Mouse (Mus musculus) cerebellum, adult 9-11 months (tissue): ENCODE measurements at regions not wholly inside any gene's neighbourhood (a gene's known extent, or its start where the extent isn't known, plus 50 kb on each side); places are given as distances from the start of the nearest gene placed in this dataset.
A peak's percentile ranks its signal among the peaks of the same experiment; 100 is the strongest.

Source experiments
- DNase-seq: peaks from one replicate; pipeline ENCODE4 v3.0.0; 2022

GRCm38 (mm10) chr7:111322901-111323300 lies 240.1 kb upstream of the Eif4g2 start:
- no peak for DNase-seq

- no peak for DNase-seq
These were observed 237.1 kb upstream of the Eif4g2 start for GRCm38 (mm10) chr7:111319917-111320316.

DNA sequence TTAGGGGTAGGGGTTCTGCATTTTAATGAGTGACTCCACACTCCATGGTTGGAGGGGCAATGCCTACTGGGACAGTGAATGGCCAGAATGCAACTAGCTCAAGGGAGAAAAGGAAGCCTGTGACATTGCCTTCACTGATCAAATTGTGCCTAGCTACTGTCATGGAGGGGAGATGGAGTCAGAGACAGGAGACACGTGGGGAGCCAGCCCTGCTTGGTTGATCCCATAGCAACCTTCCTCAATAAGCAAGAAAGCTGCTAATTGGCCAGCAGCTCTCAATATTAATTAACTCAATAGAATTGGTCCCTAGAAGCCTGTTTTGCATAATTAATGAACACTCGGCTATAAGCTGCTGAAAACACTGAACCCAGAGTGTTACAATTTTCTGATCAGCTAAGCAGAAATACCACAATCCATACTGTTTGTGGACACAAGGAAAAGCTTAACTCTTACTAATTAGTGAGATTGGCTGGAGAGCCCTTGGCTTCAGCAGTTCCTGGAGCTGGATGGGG lies 233.7 kb upstream of the Eif4g2 start:
- DNase-seq, result no peak

GRCm38 (mm10) chr7:111313921-111314320 lies 231.1 kb upstream of the Eif4g2 start:
- DNase-seq, result no peak

GRCm38 (mm10) chr7:111305196-111305595 lies 222.4 kb upstream of the Eif4g2 start:
- DNase-seq, result no peak

DNA sequence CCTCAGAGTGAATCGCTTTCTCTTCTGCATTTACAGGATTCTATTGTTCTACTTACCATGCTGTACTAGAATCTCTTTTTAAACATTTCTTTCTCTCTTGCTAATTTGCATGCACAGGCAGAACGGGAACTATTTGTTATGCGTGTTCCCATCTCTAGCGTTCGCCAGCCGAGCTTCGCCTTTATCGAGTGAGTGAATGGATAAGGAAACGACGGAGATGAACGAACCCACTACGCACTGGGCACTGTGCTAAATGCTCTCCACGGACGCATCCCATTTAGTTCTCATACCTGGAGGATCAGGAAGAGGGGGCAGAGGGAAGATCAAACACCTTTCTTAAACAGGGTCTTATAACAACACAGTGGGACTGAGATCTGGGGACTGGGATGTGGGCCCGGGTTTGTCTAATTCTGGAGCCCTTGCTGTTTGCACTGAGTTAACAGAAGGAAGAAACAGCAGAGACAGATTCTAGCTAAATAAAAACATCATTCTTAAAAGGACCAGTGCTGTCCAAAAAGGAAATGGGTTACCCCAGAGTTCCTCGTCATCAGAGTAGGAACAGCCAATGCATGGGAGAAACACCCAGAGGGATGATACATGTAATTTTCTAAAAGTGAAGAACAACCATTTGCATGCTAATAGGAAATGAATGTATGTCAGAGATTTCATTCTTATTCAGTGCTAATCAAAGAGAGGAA lies 219.1 kb upstream of the Eif4g2 start:
- DNase-seq, result no peak

GRCm38 (mm10) chr7:111297174-111297902 lies 214.5 kb upstream of the Eif4g2 start:
- DNase-seq, result peak; percentile 31

- DNase-seq, result no peak
These were observed 200.7 kb upstream of the Eif4g2 start for GRCm38 (mm10) chr7:111283411-111283955.

- no peak for DNase-seq
These were observed 199.5 kb upstream of the Eif4g2 start for GRCm38 (mm10) chr7:111282314-111282713.

DNA sequence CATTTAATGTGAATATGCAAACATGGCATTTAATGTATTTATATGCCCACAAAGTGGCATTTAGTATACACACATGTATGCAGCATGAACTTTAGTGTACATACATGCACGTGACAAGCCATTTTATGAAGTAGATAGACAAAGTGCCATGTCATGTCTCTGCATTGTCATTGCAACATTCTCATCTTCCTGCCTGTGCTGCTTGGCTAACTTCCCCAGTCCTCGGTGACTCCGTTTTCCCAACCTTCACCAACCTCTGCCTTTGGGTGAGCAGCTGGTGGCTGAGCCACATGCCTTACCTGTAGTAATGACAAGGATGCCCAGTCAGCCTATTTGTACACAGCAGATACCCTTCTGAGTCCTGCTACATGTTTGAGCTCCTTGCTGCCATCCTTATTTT lies 194.9 kb upstream of the Eif4g2 start:
- no peak for DNase-seq

DNA sequence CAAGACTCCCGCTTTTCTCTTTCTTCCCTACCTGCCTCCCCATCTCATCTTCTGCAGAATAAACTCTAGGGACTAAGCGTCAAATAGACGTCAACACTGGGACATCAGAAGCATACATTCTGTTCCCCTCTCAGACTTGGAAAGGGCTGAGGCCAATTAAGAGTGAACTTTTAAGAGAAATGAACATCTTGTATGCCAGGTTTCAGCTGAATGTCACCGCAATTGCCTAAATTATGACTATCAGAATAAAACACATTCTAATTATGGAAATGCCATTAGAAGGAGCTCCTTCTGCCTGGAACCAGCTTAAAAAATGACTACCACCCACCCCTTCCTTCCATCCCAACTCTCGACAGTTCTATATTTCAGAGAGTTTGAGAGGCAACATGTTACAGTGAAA lies 191.0 kb upstream of the Eif4g2 start:
- DNase-seq, result no peak

- DNase-seq, result no peak
These were observed 188.0 kb upstream of the Eif4g2 start for GRCm38 (mm10) chr7:111270874-111271273.

- no peak for DNase-seq
These were observed 185.4 kb upstream of the Eif4g2 start for GRCm38 (mm10) chr7:111268197-111268596.

DNA sequence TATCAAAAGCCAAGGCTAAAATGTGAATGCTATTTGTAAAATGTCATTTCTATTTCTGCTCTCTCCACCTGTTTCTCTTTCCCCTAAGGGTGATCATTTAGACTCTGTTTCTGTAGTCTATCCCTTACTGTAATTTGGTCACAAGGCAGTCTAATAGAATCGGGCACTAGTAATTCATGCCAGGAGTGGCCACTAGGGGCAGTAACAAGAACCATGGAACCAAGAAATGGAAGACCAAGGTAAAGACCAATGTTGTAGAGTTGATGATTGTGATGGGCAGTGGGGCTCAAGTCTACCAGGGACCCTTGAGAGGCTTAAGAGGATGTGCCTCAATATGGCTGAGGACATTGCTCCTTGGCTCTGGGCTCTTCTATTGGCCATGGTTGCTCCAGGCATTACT lies 180.5 kb upstream of the Eif4g2 start:
- no peak for DNase-seq

DNA sequence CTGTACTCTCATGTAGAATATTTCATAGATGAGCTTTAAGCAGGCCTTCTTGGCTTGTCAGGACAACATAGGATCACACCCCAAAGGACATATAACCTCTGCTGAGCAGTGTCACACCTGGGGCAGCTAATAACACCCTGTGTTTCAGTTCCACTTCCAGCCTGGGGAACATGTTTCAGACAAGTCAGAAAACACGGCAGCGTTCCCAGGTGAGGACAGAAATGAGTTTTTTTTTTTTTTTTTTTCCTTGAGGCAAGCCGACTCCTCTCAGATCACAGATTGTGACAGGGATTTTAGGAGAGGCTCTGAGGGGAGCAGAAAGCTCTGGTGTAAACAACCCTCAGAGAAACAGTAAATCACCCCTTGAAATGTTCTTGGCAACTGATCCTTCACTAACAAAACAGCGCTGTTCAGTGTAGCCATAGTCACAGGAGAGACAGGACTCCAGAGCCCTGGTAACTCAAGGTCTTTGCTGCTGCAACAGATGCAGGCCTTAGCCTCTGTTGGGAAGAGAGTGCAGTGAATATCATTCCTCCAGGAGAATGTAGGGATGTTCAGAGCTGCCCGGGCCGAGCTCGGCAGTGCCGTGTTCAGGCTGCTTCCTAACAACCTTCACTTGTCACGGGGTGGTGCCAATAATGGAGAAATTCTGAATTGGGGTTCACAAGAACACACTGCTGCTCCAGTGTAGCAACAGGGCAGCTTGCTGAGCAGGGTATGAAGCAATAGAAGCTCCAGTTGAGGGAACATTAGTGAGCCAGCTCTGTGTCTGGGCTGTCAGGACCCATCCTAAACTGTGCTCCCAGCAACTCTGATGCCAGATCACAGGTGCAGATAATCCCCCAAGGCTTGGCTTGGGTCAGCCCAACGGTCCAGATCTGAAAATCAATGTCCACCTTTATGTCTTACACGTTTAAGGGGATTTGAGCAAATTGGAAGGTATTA lies 177.1 kb upstream of the Eif4g2 start:
- DNase-seq, result no peak

GRCm38 (mm10) chr7:111257842-111258241 lies 175.0 kb upstream of the Eif4g2 start:
- no peak for DNase-seq

DNA sequence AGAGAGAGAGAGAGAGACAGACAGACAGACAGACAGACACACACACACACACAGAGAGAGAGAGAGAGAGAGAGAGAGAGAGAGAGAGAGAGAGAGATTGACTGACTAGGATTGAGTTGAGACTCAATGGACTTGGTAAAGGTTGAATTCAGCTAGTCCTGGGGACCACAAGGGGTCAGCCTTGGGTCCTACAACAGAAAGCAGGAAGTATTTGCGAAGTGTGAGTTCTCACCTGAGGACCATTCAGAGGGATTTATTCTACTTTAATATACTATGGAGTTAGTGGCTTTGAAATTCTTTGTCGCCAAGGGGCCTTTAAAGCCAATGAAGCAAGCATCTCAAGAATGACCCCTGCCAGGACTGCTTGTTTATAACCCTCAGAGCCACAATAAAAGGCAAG lies 173.4 kb upstream of the Eif4g2 start:
- DNase-seq, result no peak

GRCm38 (mm10) chr7:111249606-111250005 lies 166.8 kb upstream of the Eif4g2 start:
- peak; percentile 50 for DNase-seq

- no peak for DNase-seq
These were observed 162.7 kb upstream of the Eif4g2 start for GRCm38 (mm10) chr7:111245488-111245887.

GRCm38 (mm10) chr7:111245067-111245466 lies 162.2 kb upstream of the Eif4g2 start:
- no peak for DNase-seq

- DNase-seq, result no peak
These were observed 161.0 kb upstream of the Eif4g2 start for GRCm38 (mm10) chr7:111243831-111244230.

- no peak for DNase-seq
These were observed 159.8 kb upstream of the Eif4g2 start for GRCm38 (mm10) chr7:111242646-111243045.

GRCm38 (mm10) chr7:111241538-111241937 lies 158.7 kb upstream of the Eif4g2 start:
- DNase-seq, result no peak
